Mouse (Mus musculus): ENCODE measurements around the gene Phlpp1. TPM values are rescaled to one million over a fixed set of nuclear protein-coding genes. Genes with fewer than 3 reads are reported as not detected.
A peak's percentile ranks its signal among the peaks of the same experiment; 100 is the strongest.

The Phlpp1 gene
- polyA plus RNA-seq, 1 experiment from 2014 or later, result 8.3 TPM

DNA sequence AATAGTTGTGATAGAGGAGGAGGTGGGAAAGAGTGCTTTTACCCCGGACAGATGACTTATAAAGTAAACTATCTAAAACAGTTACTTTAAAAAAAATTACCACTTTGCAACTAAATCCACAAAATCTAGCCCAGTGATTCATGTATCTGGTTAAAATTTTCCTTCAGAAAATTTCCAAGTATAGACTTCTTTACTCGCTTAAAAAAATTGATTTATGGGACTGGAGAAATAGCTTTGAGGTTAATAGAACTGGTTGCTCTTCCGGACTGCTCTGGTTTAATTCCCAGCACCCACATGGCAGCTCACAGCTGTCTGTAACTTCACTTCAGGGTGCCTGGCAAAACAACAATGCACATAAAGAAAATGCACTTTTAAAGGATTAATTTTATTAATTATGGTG is 38.9 kb downstream of the Phlpp1 start:
- no peak overlapping the region for H3K9ac ChIP-seq (ENCODE audit: low read length)
- DNase-seq (ENCODE audit: low spot score) (no peak), ATAC-seq (no peak)
- no peaks in the 10 kb centered on the region for H3K9me3 ChIP-seq (replicated peaks; ENCODE audit: control insufficient read depth, low read length)
- H3K27me3 ChIP-seq (replicated peaks; ENCODE audit: control insufficient read depth, insufficient read depth, low read length), result no peaks in the 10 kb centered on the region
- no peak overlapping the region for H3K27ac ChIP-seq (ENCODE audit: low read depth, low read length)
- no peak overlapping the region for H3K4me3 ChIP-seq (ENCODE audit: low read depth, low read length)
- no peak overlapping the region for H3K4me2 ChIP-seq (ENCODE audit: low read length)
- H3K4me1 ChIP-seq (ENCODE audit: control insufficient read depth, insufficient read depth, low read length), result no peaks in the 10 kb centered on the region
- WGBS, result 87% methylated on average over 3 of the region's 3 CpGs
- no peaks in the 10 kb centered on the region for H3K36me3 ChIP-seq (ENCODE audit: control insufficient read depth, insufficient read depth, low read length)

- Histone ChIP-seq H3K4me2 (ENCODE audit: low read length) (no peak overlapping the region), H3K9me3 (replicated peaks; ENCODE audit: control insufficient read depth, low read length) (no peaks in the 10 kb centered on the region), H3K4me3 (ENCODE audit: low read depth, low read length) (no peak overlapping the region), H3K9ac (ENCODE audit: low read length) (no peak overlapping the region), H3K36me3 (ENCODE audit: control insufficient read depth, insufficient read depth, low read length) (no peaks in the 10 kb centered on the region), H3K4me1 (ENCODE audit: control insufficient read depth, insufficient read depth, low read length) (no peaks in the 10 kb centered on the region), H3K27ac (ENCODE audit: low read depth, low read length) (no peak overlapping the region), H3K27me3 (replicated peaks; ENCODE audit: control insufficient read depth, insufficient read depth, low read length) (no peaks in the 10 kb centered on the region)
- no peak for ATAC-seq
- DNase-seq (ENCODE audit: low spot score), result no peak
- whole genome bisulfite sequencing, result 95% methylated on average over 5 of the region's 5 CpGs
Observed at GRCm38 (mm10) chr1:106211146-106211545, 39.6 kb downstream of the Phlpp1 start.

DNA sequence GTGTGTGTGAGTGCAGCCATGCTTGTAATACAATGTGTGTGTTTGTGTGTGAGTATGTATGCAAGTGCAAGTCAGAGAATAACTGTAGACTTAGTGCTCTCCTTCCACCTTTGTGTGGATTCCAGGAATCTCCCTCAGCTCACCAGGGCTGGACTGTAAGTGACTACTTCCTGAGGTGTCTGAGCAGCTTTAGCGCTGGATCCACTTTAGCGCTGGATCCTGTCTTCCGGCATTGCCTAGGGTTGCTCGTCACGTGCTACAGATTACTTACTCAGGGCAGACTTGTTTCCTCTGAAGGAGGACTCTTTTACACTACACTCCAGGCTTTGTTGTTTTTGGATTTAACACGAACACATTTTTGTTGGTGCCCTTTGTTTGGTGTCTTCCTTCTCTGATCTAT is 48.9 kb downstream of the Phlpp1 start:
- H3K4me3 ChIP-seq (ENCODE audit: low read depth, low read length), result no peak overlapping the region
- H3K36me3 ChIP-seq (ENCODE audit: control insufficient read depth, insufficient read depth, low read length), result no peaks in the 10 kb centered on the region
- no peaks in the 10 kb centered on the region for H3K9me3 ChIP-seq (replicated peaks; ENCODE audit: control insufficient read depth, low read length)
- no peak for ATAC-seq
- DNase-seq (ENCODE audit: low spot score), result no peak
- H3K9ac ChIP-seq (ENCODE audit: low read length), result no peak overlapping the region
- WGBS, result 72% methylated on average over 6 of the region's 6 CpGs
- no peak overlapping the region for H3K27ac ChIP-seq (ENCODE audit: low read depth, low read length)
- H3K27me3 ChIP-seq (replicated peaks; ENCODE audit: control insufficient read depth, insufficient read depth, low read length), result no peaks in the 10 kb centered on the region
- 0 out of 2 replicates have a peak, but pooled peaks cover 4% of the 10 kb centered on the region for H3K4me1 ChIP-seq (ENCODE audit: control insufficient read depth, insufficient read depth, low read length)
- H3K4me2 ChIP-seq (ENCODE audit: low read length), result no peak overlapping the region

DNA sequence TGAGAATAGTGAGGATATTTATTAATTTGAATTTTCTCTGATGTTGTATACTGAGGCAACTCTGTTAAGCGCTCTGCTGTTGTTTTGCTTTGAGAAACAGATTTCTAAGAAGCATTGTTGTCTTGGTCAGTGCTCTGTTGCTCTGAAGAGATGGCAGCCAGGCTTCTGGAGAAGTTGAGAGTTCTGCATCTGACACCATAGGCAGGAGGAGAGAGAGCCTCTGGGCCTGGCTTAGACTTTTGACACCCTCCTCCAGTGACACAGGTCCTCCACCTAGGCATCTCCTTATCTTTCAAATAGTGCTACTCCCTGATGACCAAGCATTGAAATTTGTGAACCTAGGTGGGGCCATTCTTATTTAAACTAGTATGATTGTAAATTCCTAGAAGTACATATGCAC is 49.8 kb downstream of the Phlpp1 start:
- WGBS, result 74% methylated on average over 1 of the region's 1 CpGs

GRCm38 (mm10) chr1:106221964-106222363 is 50.4 kb downstream of the Phlpp1 start:
- no peak overlapping the region for H3K27ac ChIP-seq (ENCODE audit: low read depth, low read length)
- 0 out of 2 replicates have a peak, but pooled peaks cover 4% of the 10 kb centered on the region for H3K4me1 ChIP-seq (ENCODE audit: control insufficient read depth, insufficient read depth, low read length)
- 10% methylated on average over 2 of the region's 2 CpGs for WGBS
- no peaks in the 10 kb centered on the region for H3K9me3 ChIP-seq (replicated peaks; ENCODE audit: control insufficient read depth, low read length)
- H3K27me3 ChIP-seq (replicated peaks; ENCODE audit: control insufficient read depth, insufficient read depth, low read length), result no peaks in the 10 kb centered on the region
- no peak overlapping the region for H3K4me3 ChIP-seq (ENCODE audit: low read depth, low read length)
- DNase-seq (ENCODE audit: low spot score) (no peak), ATAC-seq (no peak)
- no peak overlapping the region for H3K9ac ChIP-seq (ENCODE audit: low read length)
- H3K4me2 ChIP-seq (ENCODE audit: low read length), result no peak overlapping the region
- H3K36me3 ChIP-seq (ENCODE audit: control insufficient read depth, insufficient read depth, low read length), result no peaks in the 10 kb centered on the region

More for the DNA sequence above, 49.8 kb downstream of the Phlpp1 start:
- Histone ChIP-seq H3K9ac (ENCODE audit: low read length) (no peak overlapping the region), H3K27me3 (replicated peaks; ENCODE audit: control insufficient read depth, insufficient read depth, low read length) (no peaks in the 10 kb centered on the region), H3K4me2 (ENCODE audit: low read length) (no peak overlapping the region), H3K9me3 (replicated peaks; ENCODE audit: control insufficient read depth, low read length) (no peaks in the 10 kb centered on the region), H3K4me1 (ENCODE audit: control insufficient read depth, insufficient read depth, low read length) (0 out of 2 replicates have a peak, but pooled peaks cover 4% of the 10 kb centered on the region), H3K27ac (ENCODE audit: low read depth, low read length) (no peak overlapping the region), H3K4me3 (ENCODE audit: low read depth, low read length) (no peak overlapping the region), H3K36me3 (ENCODE audit: control insufficient read depth, insufficient read depth, low read length) (no peaks in the 10 kb centered on the region)
- ATAC-seq (no peak), DNase-seq (ENCODE audit: low spot score) (no peak)

DNA sequence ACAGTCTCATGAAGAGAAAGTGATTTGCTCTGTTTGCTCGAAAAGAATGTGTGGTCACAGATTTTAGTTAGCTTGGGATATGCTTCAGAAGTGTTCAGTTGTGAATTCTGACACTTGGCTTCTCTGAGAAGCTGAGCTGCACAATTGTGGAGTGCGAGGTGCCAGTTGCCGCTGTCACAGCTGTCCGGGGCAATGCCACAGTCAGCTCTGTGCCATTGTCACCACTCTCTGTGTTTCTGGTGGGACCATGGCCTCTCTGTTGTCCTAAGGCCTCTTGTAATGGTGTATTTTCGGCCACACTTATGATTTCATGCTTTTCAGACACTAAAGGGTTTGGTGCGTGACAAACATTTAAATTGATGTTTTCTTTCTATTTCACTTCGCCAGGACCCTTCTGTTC is 55.1 kb downstream of the Phlpp1 start:
- H3K9me3 ChIP-seq (replicated peaks; ENCODE audit: control insufficient read depth, low read length), result no peaks in the 10 kb centered on the region
- no peak for DNase-seq (ENCODE audit: low spot score)

DNA sequence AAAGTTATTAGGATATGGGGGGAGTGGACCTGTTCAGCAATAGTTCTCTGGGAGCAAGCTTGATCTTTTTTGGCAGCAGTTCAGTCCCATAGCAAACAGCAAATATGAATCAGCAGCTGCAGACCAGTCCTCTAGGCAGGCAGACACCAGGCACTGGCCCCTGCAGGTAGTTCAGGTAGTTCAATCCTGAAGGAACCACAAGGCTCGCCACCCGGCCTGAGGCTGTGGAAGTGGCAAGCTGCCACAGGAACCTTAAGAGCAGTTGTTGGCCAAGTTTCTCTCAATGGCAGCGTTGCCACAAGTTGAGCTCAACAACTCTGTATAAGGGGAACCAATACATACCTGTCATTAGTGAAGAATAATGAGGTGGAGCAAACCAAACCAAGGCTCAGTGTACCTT is 58.8 kb downstream of the Phlpp1 start:
- H3K36me3 ChIP-seq (ENCODE audit: control insufficient read depth, insufficient read depth, low read length), result no peaks in the 10 kb centered on the region
- no peaks in the 10 kb centered on the region for H3K9me3 ChIP-seq (replicated peaks; ENCODE audit: control insufficient read depth, low read length)
- H3K4me3 ChIP-seq (ENCODE audit: low read depth, low read length), result no peak overlapping the region
- DNase-seq (ENCODE audit: low spot score) (no peak), ATAC-seq (no peak)
- H3K4me1 ChIP-seq (ENCODE audit: control insufficient read depth, insufficient read depth, low read length), result peaks cover 3% of the 10 kb centered on the region; the same call in 1 of the 2 replicates
- H3K27me3 ChIP-seq (replicated peaks; ENCODE audit: control insufficient read depth, insufficient read depth, low read length), result no peaks in the 10 kb centered on the region
- no peak overlapping the region for H3K9ac ChIP-seq (ENCODE audit: low read length)
- H3K4me2 ChIP-seq (ENCODE audit: low read length), result no peak overlapping the region
- WGBS, result 72% methylated on average over 3 of the region's 3 CpGs
- no peak overlapping the region for H3K27ac ChIP-seq (ENCODE audit: low read depth, low read length)

More for the DNA sequence above, 55.1 kb downstream of the Phlpp1 start:
- Histone ChIP-seq H3K4me2 (ENCODE audit: low read length) (no peak overlapping the region), H3K36me3 (ENCODE audit: control insufficient read depth, insufficient read depth, low read length) (no peaks in the 10 kb centered on the region), H3K4me3 (ENCODE audit: low read depth, low read length) (no peak overlapping the region), H3K4me1 (ENCODE audit: control insufficient read depth, insufficient read depth, low read length) (0 out of 2 replicates have a peak, but pooled peaks cover 4% of the 10 kb centered on the region), H3K27ac (ENCODE audit: low read depth, low read length) (no peak overlapping the region), H3K9ac (ENCODE audit: low read length) (no peak overlapping the region), H3K27me3 (replicated peaks; ENCODE audit: control insufficient read depth, insufficient read depth, low read length) (no peaks in the 10 kb centered on the region)
- WGBS, result 85% methylated on average over 7 of the region's 7 CpGs
- no peak for ATAC-seq

DNA sequence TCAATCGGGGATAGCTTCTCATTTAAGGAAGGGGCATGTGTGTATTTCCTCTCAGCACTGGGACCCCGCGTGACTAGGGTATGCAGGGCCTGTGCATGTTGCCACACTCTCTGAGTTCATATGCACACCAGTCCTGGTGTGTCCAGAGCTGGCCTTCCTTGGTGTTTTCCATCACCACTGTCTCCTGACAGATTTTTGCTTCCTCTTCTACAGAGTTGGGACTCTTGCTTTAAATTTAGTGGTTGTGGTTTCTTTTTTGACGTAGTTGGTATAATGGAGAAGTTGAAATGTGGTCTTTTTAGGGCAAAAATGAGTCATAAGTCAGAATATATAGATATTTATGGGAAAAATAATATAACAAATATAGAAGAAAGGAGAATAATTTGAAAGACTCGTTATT is 59.8 kb downstream of the Phlpp1 start:
- Histone ChIP-seq H3K36me3 (ENCODE audit: control insufficient read depth, insufficient read depth, low read length) (no peaks in the 10 kb centered on the region), H3K27me3 (replicated peaks; ENCODE audit: control insufficient read depth, insufficient read depth, low read length) (no peaks in the 10 kb centered on the region), H3K4me1 (ENCODE audit: control insufficient read depth, insufficient read depth, low read length) (peaks cover 3% of the 10 kb centered on the region; the same call in 1 of the 2 replicates), H3K27ac (ENCODE audit: low read depth, low read length) (no peak overlapping the region), H3K4me3 (ENCODE audit: low read depth, low read length) (no peak overlapping the region), H3K9ac (ENCODE audit: low read length) (no peak overlapping the region), H3K9me3 (replicated peaks; ENCODE audit: control insufficient read depth, low read length) (no peaks in the 10 kb centered on the region), H3K4me2 (ENCODE audit: low read length) (no peak overlapping the region)
- no peak for DNase-seq (ENCODE audit: low spot score)
- no peak for ATAC-seq
- 85% methylated on average over 5 of the region's 5 CpGs for WGBS

- Histone ChIP-seq H3K27me3 (replicated peaks; ENCODE audit: control insufficient read depth, insufficient read depth, low read length) (no peaks in the 10 kb centered on the region), H3K9me3 (replicated peaks; ENCODE audit: control insufficient read depth, low read length) (no peaks in the 10 kb centered on the region), H3K36me3 (ENCODE audit: control insufficient read depth, insufficient read depth, low read length) (no peaks in the 10 kb centered on the region), H3K4me1 (ENCODE audit: control insufficient read depth, insufficient read depth, low read length) (peaks cover 3% of the 10 kb centered on the region; the same call in 1 of the 2 replicates), H3K27ac (ENCODE audit: low read depth, low read length) (no peak overlapping the region), H3K9ac (ENCODE audit: low read length) (no peak overlapping the region), H3K4me2 (ENCODE audit: low read length) (no peak overlapping the region), H3K4me3 (ENCODE audit: low read depth, low read length) (no peak overlapping the region)
- WGBS, result 47% methylated on average over 3 of the region's 3 CpGs
- ATAC-seq (peak; percentile 83), DNase-seq (ENCODE audit: low spot score) (peak; percentile 73)
Observed at GRCm38 (mm10) chr1:106231805-106232459, 60.4 kb downstream of the Phlpp1 start.
